Mouse (Mus musculus) left cerebral cortex, adult 9 months (tissue): ENCODE data around the gene Zc3h12d.
A peak's percentile ranks its signal among the peaks of the same experiment; 100 is the strongest.

Experiments used
- DNase-seq, 2 experiments: peaks; one replicate each; pipeline ENCODE4 v3.0.0; 2022; ENCODE audit warnings: low spot score in 2 of 2

Zc3h12d gene

GRCm38 (mm10) chr10:7832171-7832676 is at the start of gene Zc3h12d:
TSS of gene Zc3h12d (plus strand) at chr10:7832470.
- no peak for DNase-seq

GRCm38 (mm10) chr10:7787319-7787718 is 45.0 kb upstream of the Zc3h12d start:
- DNase-seq = no peak

GRCm38 (mm10) chr10:7792254-7792750 is 40.0 kb upstream of the Zc3h12d start:
- DNase-seq = no peak

GRCm38 (mm10) chr10:7792751-7793385 is 39.4 kb upstream of the Zc3h12d start, which contains the start of the genes Ginm1 and Ppil4:
TSS of gene Ginm1 (minus strand) at chr10:7792824.
TSS of gene Ppil4 (plus strand) at chr10:7792891.
- peak; percentile 70 to 85 for DNase-seq

GRCm38 (mm10) chr10:7801258-7801657 is 31.0 kb upstream of the Zc3h12d start:
- DNase-seq = no peak

GRCm38 (mm10) chr10:7802519-7803140 is 29.6 kb upstream of the Zc3h12d start:
- DNase-seq = no peak

GRCm38 (mm10) chr10:7809937-7810336 is 22.3 kb upstream of the Zc3h12d start:
- peak in 1 of 2 experiments; percentile 83 for DNase-seq

GRCm38 (mm10) chr10:7816476-7816875 is 15.8 kb upstream of the Zc3h12d start:
- no peak for DNase-seq

GRCm38 (mm10) chr10:7818676-7819075 is 13.6 kb upstream of the Zc3h12d start:
- DNase-seq = no peak

GRCm38 (mm10) chr10:7819156-7819555 is 13.1 kb upstream of the Zc3h12d start:
- no peak for DNase-seq

- DNase-seq = no peak
Observed at GRCm38 (mm10) chr10:7819603-7820002, 12.7 kb upstream of the Zc3h12d start.

- no peak for DNase-seq
Observed at GRCm38 (mm10) chr10:7820171-7820570, 12.1 kb upstream of the Zc3h12d start.

- DNase-seq = no peak
Observed at GRCm38 (mm10) chr10:7821981-7822380, 10.3 kb upstream of the Zc3h12d start.

GRCm38 (mm10) chr10:7824663-7825280 is 7.5 kb upstream of the Zc3h12d start:
- no peak for DNase-seq

- no peak for DNase-seq
Observed at GRCm38 (mm10) chr10:7825281-7825665, 7.0 kb upstream of the Zc3h12d start.

GRCm38 (mm10) chr10:7826106-7826505 is 6.2 kb upstream of the Zc3h12d start:
- DNase-seq = no peak

- DNase-seq = no peak
Observed at GRCm38 (mm10) chr10:7833377-7834165, 1.3 kb downstream of the Zc3h12d start.

- DNase-seq = no peak
Observed at GRCm38 (mm10) chr10:7834671-7835225, 2.5 kb downstream of the Zc3h12d start.

- DNase-seq = no peak
Observed at GRCm38 (mm10) chr10:7836902-7837301, 4.6 kb downstream of the Zc3h12d start.

GRCm38 (mm10) chr10:7837446-7837845 is 5.2 kb downstream of the Zc3h12d start:
- no peak for DNase-seq

GRCm38 (mm10) chr10:7838036-7838435 is 5.8 kb downstream of the Zc3h12d start:
- DNase-seq = no peak
